Mouse (Mus musculus) midbrain, postnatal 0 days (tissue): ENCODE results near the gene Ick. TPM values are rescaled to one million over a fixed set of nuclear protein-coding genes. Genes with fewer than 3 reads are reported as not detected.

ENCODE experiments used
- ATAC-seq: fragments of 200-750 bp; cut with Nextera tagmentation; 2 replicates; pipeline ENCODE4 v1.8.0; 2017; ENCODE audit warnings: moderate number of reproducible peaks, mild to moderate bottlenecking, moderate TSS enrichment, moderate library complexity; ENCODE audit not compliant: low FRiP score
- DNase-seq: peaks from one replicate; pipeline ENCODE4 v3.0.0-alpha.2; 2015; ENCODE audit warnings: low spot score
- H3K27ac ChIP-seq: fragments of 300-500 bp; sonication (generic); 2 replicates; pipeline ENCODE4 v1.5.1; 2014; ENCODE audit warnings: low read depth, mild to moderate bottlenecking, low read length, mixed read lengths
- H3K27me3 ChIP-seq: fragments of 300-500 bp; sonication (generic); 2 replicates; pipeline ENCODE4 v1.6.1; 2014; ENCODE audit warnings: low read length, control low read depth, mixed read lengths; ENCODE audit not compliant: insufficient read depth
- H3K36me3 ChIP-seq: fragments of 300-500 bp; sonication (generic); 2 replicates; pipeline ENCODE4 v1.6.1; 2014; ENCODE audit warnings: low read length, control low read depth, mixed read lengths; ENCODE audit not compliant: insufficient read depth
- H3K4me1 ChIP-seq: fragments of 300-500 bp; sonication (generic); 2 replicates; pipeline ENCODE4 v1.6.1; 2014; ENCODE audit warnings: mild to moderate bottlenecking, control low read depth, antibody characterized with exemption, low read length, mixed read lengths; ENCODE audit not compliant: insufficient read depth
- H3K4me2 ChIP-seq: fragments of 300-500 bp; sonication (generic); 2 replicates; pipeline ENCODE4 v1.6.1; 2014; ENCODE audit warnings: low read depth, mild to moderate bottlenecking, low read length, mixed read lengths; ENCODE audit not compliant: poor library complexity, severe bottlenecking
- H3K4me3 ChIP-seq: fragments of 300-500 bp; sonication (generic); 2 replicates; pipeline ENCODE4 v1.5.1; 2014; ENCODE audit warnings: low read depth, mild to moderate bottlenecking, low read length, moderate library complexity
- H3K9ac ChIP-seq: fragments of 300-500 bp; sonication (generic); replicated peaks from 2 replicates; pipeline ENCODE4 v1.6.1; 2014; ENCODE audit warnings: mild to moderate bottlenecking, low read length, moderate library complexity, mixed read lengths; ENCODE audit not compliant: poor library complexity, severe bottlenecking
- H3K9me3 ChIP-seq: fragments of 300-500 bp; sonication (generic); 2 replicates; pipeline ENCODE4 v1.6.1; 2016; ENCODE audit warnings: low read length, control low read depth
- CTCF ChIP-seq: IDR thresholded peaks from 2 replicates; pipeline ENCODE4 v1.5.1; 2016; ENCODE audit warnings: antibody characterized with exemption, mild to moderate bottlenecking
- WGBS: fragments of 180-500 bp; shearing (Covaris S2); extraction: QIAGEN DNeasy Blood & Tissue Kit; methylation state at CpG from one replicate; pipeline ENCODE4 v1.1.7; 2014; 5-methylcytosine and 5-hydroxymethylcytosine counted together
- polyA plus RNA-seq: library from polyadenylated mRNA; unstranded; fragments of >200 nt; fragmentation: Nextera tagmentation; extraction: Ambion mirVana; gene quantifications from 2 replicates; pipeline ENCODE4 v1.2.1, GENCODE M21; 2015
- total RNA-seq: library from RNA; depleted of rRNA; stranded (reverse); fragments of >200 nt; gene quantifications from 2 replicates; pipeline ENCODE4 v1.2.3, GENCODE M21; 2014

Ick gene
- total and polyA plus RNA-seq, 2 experiments from 2014 or later = 34.6 to 56.0 TPM

GRCm38 (mm10) chr9:78096376-78096775 lies 12.6 kb upstream of the Ick start:
- 97% methylated on average over 6 of the region's 6 CpGs for WGBS

GRCm38 (mm10) chr9:78100956-78101355 lies 8.0 kb upstream of the Ick start:
- no peak overlapping the region for H3K4me3 ChIP-seq
- H3K36me3 ChIP-seq = peaks cover 24% of the 10 kb centered on the region
- WGBS = 83% methylated on average over 5 of the region's 5 CpGs

More at GRCm38 (mm10) chr9:78096376-78096775, 12.6 kb upstream of the Ick start:
- Histone ChIP-seq H3K27me3 (no peaks in the 10 kb centered on the region), H3K9ac (no peak overlapping the region), H3K9me3 (no peaks in the 10 kb centered on the region), H3K27ac (no peak overlapping the region), H3K4me1 (no peaks in the 10 kb centered on the region), H3K36me3 (peaks cover 39% of the 10 kb centered on the region), H3K4me2 (no peak overlapping the region), H3K4me3 (no peak overlapping the region)
- ATAC-seq (no peak), DNase-seq (no peak)
- peak; percentile 41; the same call in 1 of the 2 replicates for TF ChIP-seq CTCF

GRCm38 (mm10) chr9:78101431-78101830 lies 7.6 kb upstream of the Ick start:
- Histone ChIP-seq H3K4me2 (no peak overlapping the region), H3K27ac (no peak overlapping the region), H3K9me3 (no peaks in the 10 kb centered on the region), H3K36me3 (peaks cover 22% of the 10 kb centered on the region), H3K4me1 (no peaks in the 10 kb centered on the region), H3K9ac (no peak overlapping the region), H3K4me3 (no peak overlapping the region), H3K27me3 (no peaks in the 10 kb centered on the region)
- 75% methylated on average over 4 of the region's 4 CpGs for WGBS
- TF ChIP-seq CTCF = no peak
- no peak for DNase-seq
- ATAC-seq = no peak

More at GRCm38 (mm10) chr9:78100956-78101355, 8.0 kb upstream of the Ick start:
- no peaks in the 10 kb centered on the region for H3K27me3 ChIP-seq
- no peak for ATAC-seq
- DNase-seq = no peak
- H3K4me1 ChIP-seq = no peaks in the 10 kb centered on the region
- no peak overlapping the region for H3K27ac ChIP-seq
- no peak overlapping the region for H3K4me2 ChIP-seq
- no peak overlapping the region for H3K9ac ChIP-seq
- H3K9me3 ChIP-seq = no peaks in the 10 kb centered on the region
- no peak for TF ChIP-seq CTCF

DNA sequence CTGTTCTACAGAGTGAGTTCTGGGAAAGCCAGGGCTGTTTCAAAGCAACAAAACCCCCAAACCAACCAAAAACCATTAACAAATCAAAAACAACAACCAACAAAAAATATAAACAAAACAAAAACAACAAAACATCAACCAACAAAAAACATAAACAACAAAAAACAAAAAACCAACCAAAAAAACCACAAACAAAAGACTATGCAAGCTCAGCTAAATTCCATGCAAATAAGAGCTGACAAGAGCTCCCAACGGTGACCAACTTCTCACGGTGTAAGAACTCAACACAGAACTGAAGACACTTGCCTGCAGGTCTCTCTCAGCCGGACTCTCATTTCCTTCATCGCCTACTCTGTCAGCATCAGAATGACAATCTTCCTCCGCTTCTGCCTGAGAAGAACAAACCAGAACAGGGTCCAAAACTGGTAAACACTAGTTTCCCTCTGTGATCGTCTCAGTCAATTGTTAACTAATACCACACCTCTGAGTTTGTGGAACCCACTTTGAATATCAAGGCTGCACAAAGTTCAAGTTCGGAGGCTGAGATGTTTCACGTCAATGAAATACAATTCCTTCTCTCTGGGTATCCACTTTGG lies 4.9 kb upstream of the Ick start:
- no peak for DNase-seq
- 87% methylated on average over 8 of the region's 8 CpGs for WGBS
- no peak overlapping the region for H3K9ac ChIP-seq
- H3K4me2 ChIP-seq = no peak overlapping the region
- H3K36me3 ChIP-seq = peaks cover 12% of the 10 kb centered on the region
- no peak for ATAC-seq
- no peak overlapping the region for H3K4me3 ChIP-seq
- H3K4me1 ChIP-seq = peaks cover 4% of the 10 kb centered on the region; the same call in 1 of the 2 replicates
- H3K27me3 ChIP-seq = no peaks in the 10 kb centered on the region
- no peak for TF ChIP-seq CTCF
- no peaks in the 10 kb centered on the region for H3K9me3 ChIP-seq
- no peak overlapping the region for H3K27ac ChIP-seq

GRCm38 (mm10) chr9:78104973-78105372 lies 4.0 kb upstream of the Ick start:
- TF ChIP-seq CTCF = no peak
- Histone ChIP-seq H3K4me3 (no peak overlapping the region), H3K27me3 (no peaks in the 10 kb centered on the region), H3K27ac (no peak overlapping the region), H3K9me3 (no peaks in the 10 kb centered on the region), H3K9ac (no peak overlapping the region), H3K36me3 (peaks cover 11% of the 10 kb centered on the region), H3K4me2 (no peak overlapping the region), H3K4me1 (peaks cover 8% of the 10 kb centered on the region)
- ATAC-seq (no peak), DNase-seq (no peak)
- WGBS = 94% methylated on average over 6 of the region's 6 CpGs

- Histone ChIP-seq H3K4me3 (no peak overlapping the region), H3K27me3 (no peaks in the 10 kb centered on the region), H3K36me3 (peaks cover 8% of the 10 kb centered on the region), H3K4me2 (no peak overlapping the region), H3K9ac (no peak overlapping the region), H3K4me1 (peaks cover 8% of the 10 kb centered on the region), H3K27ac (no peak overlapping the region), H3K9me3 (no peaks in the 10 kb centered on the region)
- DNase-seq (no peak), ATAC-seq (no peak)
- 89% methylated on average over 6 of the region's 6 CpGs for WGBS
- TF ChIP-seq CTCF = no peak
Measured at GRCm38 (mm10) chr9:78105501-78105932, 3.5 kb upstream of the Ick start.
